Mouse (Mus musculus): ENCODE data around the gene Insrr.
"Not testable (repeated sequence)": the region's sequence is repeated elsewhere in the genome, so short reads cannot be mapped to it uniquely, and the experiment has no call there.

Insrr gene

GRCm38 (mm10) chr3:87779086-87779485, 17.7 kb upstream of the Insrr start:
- DNase-seq = no peak

GRCm38 (mm10) chr3:87783282-87784023, 13.3 kb upstream of the Insrr start:
- no peak for DNase-seq

GRCm38 (mm10) chr3:87785156-87785555, 11.6 kb upstream of the Insrr start:
- DNase-seq = no peak

GRCm38 (mm10) chr3:87785626-87786214, 11.0 kb upstream of the Insrr start:
- DNase-seq = no peak

GRCm38 (mm10) chr3:87789248-87789647, 7.5 kb upstream of the Insrr start:
- no peak for DNase-seq

- DNase-seq = no peak
Observed at GRCm38 (mm10) chr3:87789768-87790167, 7.0 kb upstream of the Insrr start.

GRCm38 (mm10) chr3:87794922-87795325, 1.8 kb upstream of the Insrr start, which contains the start of gene Ntrk1:
Gene Ntrk1, minus strand, starts transcription at chr3:87795162.
- DNase-seq = peak in 1 of 2 experiments; percentile 64

- peak; percentile 85 to 88 for DNase-seq
Observed at GRCm38 (mm10) chr3:87795336-87796277, 1.1 kb upstream of the Insrr start.

- peak; percentile 38 to 62 for DNase-seq
Observed at GRCm38 (mm10) chr3:87801681-87802080, 4.9 kb downstream of the Insrr start.

GRCm38 (mm10) chr3:87804038-87804677, 7.4 kb downstream of the Insrr start:
- peak in 1 of 2 experiments; percentile 36 for DNase-seq

GRCm38 (mm10) chr3:87809322-87809962, 12.7 kb downstream of the Insrr start:
- peak; percentile 53 to 59 for DNase-seq

- DNase-seq = no peak
Observed at GRCm38 (mm10) chr3:87811297-87811696, 14.5 kb downstream of the Insrr start.

- no peak for DNase-seq
Observed at GRCm38 (mm10) chr3:87812413-87812812, 15.7 kb downstream of the Insrr start.

- DNase-seq = peak; percentile 64 to 72
Observed at GRCm38 (mm10) chr3:87812873-87813272, 16.1 kb downstream of the Insrr start.

GRCm38 (mm10) chr3:87816166-87816565, 19.4 kb downstream of the Insrr start:
- peak in 1 of 2 experiments; percentile 52 for DNase-seq

GRCm38 (mm10) chr3:87816646-87817093, 19.9 kb downstream of the Insrr start:
- peak; percentile 80 to 87 for DNase-seq

- DNase-seq = no peak
Observed at GRCm38 (mm10) chr3:87818226-87818625, 21.5 kb downstream of the Insrr start.

GRCm38 (mm10) chr3:87824206-87824605, 27.5 kb downstream of the Insrr start, which contains the start of gene Pear1:
Gene Pear1, minus strand, starts transcription at chr3:87824306.
- DNase-seq = not testable (repeated sequence)

GRCm38 (mm10) chr3:87828435-87828834, 31.7 kb downstream of the Insrr start:
- no peak for DNase-seq

- no peak for DNase-seq
Observed at GRCm38 (mm10) chr3:87829025-87829424, 32.3 kb downstream of the Insrr start.

GRCm38 (mm10) chr3:87832109-87832859, 35.5 kb downstream of the Insrr start:
- DNase-seq = no peak

Measured in kidney, postnatal 4 days (tissue).